Mouse (Mus musculus): Measurements from ENCODE around the gene Zmiz2.

DNA sequence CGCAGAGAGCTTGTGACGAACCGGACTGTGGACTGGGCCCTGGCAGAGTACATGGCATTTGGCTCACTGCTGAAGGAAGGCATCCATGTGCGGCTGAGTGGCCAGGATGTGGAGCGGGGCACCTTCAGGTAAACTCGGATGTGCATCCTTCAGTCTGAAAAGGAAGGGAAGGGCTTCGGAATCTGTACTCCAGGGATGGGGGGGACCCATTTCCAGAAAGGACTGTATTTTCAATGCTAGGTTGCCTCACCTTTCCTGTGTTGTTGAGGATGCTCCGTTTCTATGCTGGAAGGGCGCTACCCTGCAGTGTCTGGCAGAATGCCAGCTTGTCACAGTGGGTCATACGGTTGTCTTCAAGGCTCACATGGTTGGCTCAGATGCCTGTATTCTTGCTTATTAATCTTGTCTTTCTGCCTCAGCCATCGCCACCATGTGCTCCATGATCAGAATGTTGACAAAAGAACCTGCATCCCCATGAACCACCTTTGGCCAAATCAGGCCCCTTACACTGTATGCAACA, 40.1 kb upstream of the Zmiz2 start:
- no peak for TF ChIP-seq CTCF (IDR thresholded peaks at IDR 0.05; ENCODE audit: low read depth)
- no peak for TF ChIP-seq EP300 (IDR thresholded peaks at IDR 0.05; ENCODE audit: low read depth)
